In genomic region chr11:78079961-78080921, GRCm38 (mm10) we compare ENCODE assay signal across 7 mouse cellular contexts. TPM values are rescaled to one million over a fixed set of nuclear protein-coding genes. Genes with fewer than 3 reads are reported as not detected.
DNase-seq lines count a peak whose midpoint lies in the region; ATAC-seq lines count a peak whose summit lies in the region.

Gene Eral1, minus strand, starts transcription at chr11:78080383.

- peak within 1 kb of the TSS; percentile 85 for H3K4me3 ChIP-seq in intestine, embryonic 15.5 days (replicated peaks)
- H3K4me3 ChIP-seq in midbrain, embryonic 10.5 days, result peak within 1 kb of the TSS; percentile 84

- 1% methylated on average over 42 of the region's 42 CpGs for WGBS in intestine, embryonic 15.5 days
- 1% methylated on average over 42 of the region's 42 CpGs for WGBS in midbrain, embryonic 10.5 days

- peak; percentile 98 for ATAC-seq in intestine, embryonic 15.5 days

- peak; percentile 70 to 79 for DNase-seq in adrenal gland, adult 18-20 months (ENCODE audit: low spot score in 2 of 2)
- peak; percentile 73 for DNase-seq in embryo, embryonic 11.5 days (ENCODE audit: low read depth, low spot score)
- peak; percentile 70 to 71 for DNase-seq in gastrocnemius, postnatal 36 days
- DNase-seq in left cerebral cortex, postnatal 25 days (ENCODE audit: low spot score in 2 of 2), result peak; percentile 87 to 92
- DNase-seq in midbrain, embryonic 10.5 days (ENCODE audit: low spot score), result peak; percentile 85
- peak; percentile 81 for DNase-seq in skeletal muscle tissue, adult 2 months (ENCODE audit: low read depth, low spot score)

- no peaks in the 10 kb centered on the region for H3K9me3 ChIP-seq in intestine, embryonic 15.5 days
- no peaks in the 10 kb centered on the region for H3K9me3 ChIP-seq in midbrain, embryonic 10.5 days (replicated peaks)

- H3K36me3 ChIP-seq in intestine, embryonic 15.5 days, result peaks cover 12% of the 10 kb centered on the region
- peaks cover 31% of the 10 kb centered on the region for H3K36me3 ChIP-seq in midbrain, embryonic 10.5 days

- H3K27ac ChIP-seq in intestine, embryonic 15.5 days, result peak within 1 kb of the TSS; percentile 27
- H3K27ac ChIP-seq in midbrain, embryonic 10.5 days (replicated peaks), result peak within 1 kb of the TSS; percentile 87

- peak within 1 kb of the TSS; percentile 69 for H3K4me2 ChIP-seq in intestine, embryonic 15.5 days (replicated peaks)

- peak within 1 kb of the TSS; percentile 87 for H3K9ac ChIP-seq in intestine, embryonic 15.5 days

- H3K27me3 ChIP-seq in intestine, embryonic 15.5 days (replicated peaks), result no peaks in the 10 kb centered on the region
- no peaks in the 10 kb centered on the region for H3K27me3 ChIP-seq in midbrain, embryonic 10.5 days (ENCODE audit: low read depth, poor library complexity, severe bottlenecking)

- peaks cover 12% of the 10 kb centered on the region for H3K4me1 ChIP-seq in intestine, embryonic 15.5 days (replicated peaks)
- H3K4me1 ChIP-seq in midbrain, embryonic 10.5 days, result peaks cover 17% of the 10 kb centered on the region

- intact Hi-C loops in gastrocnemius, postnatal 36 days (cut with DNase I), result loop anchor here (5.0 kb wide), 1 partner anchor 47 kb away; no protein-coding TSS in a partner anchor
- intact Hi-C loops in left cerebral cortex, postnatal 25 days (cut with DNase I), result loop anchor here (2.0 kb wide), 1 partner anchor 15 kb away; the partner anchor contains the start of gene Fam222b

RNA-seq across cellular contexts. Expression of gene Eral1, which starts in this region (rescaled TPM):
- 10 to 100 TPM; 27.8 to 31.7 TPM for total RNA-seq in adrenal gland, adult 18-20 months (2021)
- 10 to 100 TPM; 21.7 to 22.7 TPM for total RNA-seq in gastrocnemius, postnatal 36 days (2021)
- 30.8 and 31.6 TPM in 2 replicates for polyA plus RNA-seq in intestine, embryonic 15.5 days (2015; fragmentation: Nextera tagmentation; extraction: Ambion mirVana)
- 10 to 100 TPM; 18.7 to 20.3 TPM for total RNA-seq in left cerebral cortex, postnatal 25 days (2021)
- polyA plus RNA-seq in midbrain, embryonic 10.5 days (2016; fragmentation: Nextera tagmentation; extraction: Ambion mirVana), result 39.3 and 39.7 TPM in 2 replicates

Comparison
In these comparisons a context has a peak if more than half of its experiments do, and no peak if none do; other contexts are left out.
1. Peak in every context shown above with its lines: DNase-seq, ATAC-seq, H3K4me3 ChIP-seq and H3K27ac ChIP-seq.